Mouse (Mus musculus) C2C12 (cell line): ENCODE data around the gene Lsm10. TPM values are rescaled to one million over a fixed set of nuclear protein-coding genes. Genes with fewer than 3 reads are reported as not detected.

Experiments
- H3K27me3 ChIP-seq: one replicate; pipeline ENCODE4 v1.6.1; 2011; ENCODE audit not compliant: control insufficient read depth, insufficient read depth, insufficient read length
- H3K36me3 ChIP-seq: one replicate; pipeline ENCODE4 v1.6.1; 2011; ENCODE audit not compliant: control insufficient read depth, insufficient read depth
- H3K4me3 ChIP-seq: one replicate; pipeline ENCODE4 v1.5.1; 2011; ENCODE audit warnings: mild to moderate bottlenecking, control low read depth; ENCODE audit not compliant: poor library complexity, insufficient read depth, severe bottlenecking
- H3K79me2 ChIP-seq: one replicate; pipeline ENCODE4 v1.6.1; 2011; ENCODE audit not compliant: control insufficient read depth, insufficient read depth
- H3K79me3 ChIP-seq: one replicate; pipeline ENCODE4 v1.6.1; 2011; ENCODE audit warnings: low read depth, control low read depth
- H3ac ChIP-seq: one replicate; pipeline ENCODE3; 2011; ENCODE audit warnings: low read depth; ENCODE audit not compliant: control insufficient read depth, insufficient read length
- CEBPB ChIP-seq: IDR thresholded peaks from one replicate; pipeline ENCODE4 v1.6.1; 2011; ENCODE audit warnings: low read depth, mild to moderate bottlenecking, control low read depth, moderate library complexity
- CTCF ChIP-seq: IDR thresholded peaks from one replicate; pipeline ENCODE4 v1.5.1; 2011; ENCODE audit not compliant: control insufficient read depth, insufficient read depth, insufficient read length
- FOSL1 ChIP-seq: IDR thresholded peaks from one replicate; pipeline ENCODE4 v1.8.0; 2011; ENCODE audit warnings: mild to moderate bottlenecking, low read length; ENCODE audit not compliant: poor library complexity, insufficient read depth, severe bottlenecking
- MAX ChIP-seq: IDR thresholded peaks from one replicate; pipeline ENCODE4 v1.6.1; 2011; ENCODE audit warnings: mild to moderate bottlenecking, control low read depth
- MYOD1 ChIP-seq: IDR thresholded peaks from one replicate; pipeline ENCODE4 v1.6.1; 2011; ENCODE audit warnings: low read depth; ENCODE audit not compliant: control insufficient read depth, insufficient read length
- MYOG ChIP-seq: IDR thresholded peaks from one replicate; pipeline ENCODE4 v1.6.1; 2011; ENCODE audit not compliant: control insufficient read depth, insufficient read length; ENCODE audit errors: extremely low read depth
- USF1 ChIP-seq: IDR thresholded peaks from one replicate; pipeline ENCODE4 v1.6.1; 2011; ENCODE audit warnings: low read depth, mild to moderate bottlenecking, control low read depth, moderate library complexity
- long read RNA-seq, 2 experiments: library from polyadenylated mRNA; unstranded; transcript quantifications; one replicate each; pipeline ENCODE4 v2.0.0; 2019 to 2020
- polyA plus RNA-seq: library from polyadenylated mRNA; unstranded; fragments of >200 nt; fragmentation: generic; extraction: Trizol; gene quantifications from one replicate; pipeline ENCODE4 v1.2.1, GENCODE M21; 2012; ENCODE audit warnings: missing spikeins

Lsm10 gene
- polyA plus RNA-seq = 37.9 TPM
- long read RNA-seq, experiment 1, transcript Lsm10-201 (2 exons, 943 nt) = major isoform, 33 of 45 reads
- long read RNA-seq, experiment 1, partial matches to known transcripts = 8 of 45 reads
- long read RNA-seq, experiment 1, other reads (novel, unspliced or antisense) = 0 of 45 reads
- long read RNA-seq, experiment 2, transcript Lsm10-201 (2 exons, 943 nt) = major isoform, 6 of 11 reads
- long read RNA-seq, experiment 2, partial matches to known transcripts = 0 of 11 reads
- long read RNA-seq, experiment 2, other reads (novel, unspliced or antisense) = 2 of 11 reads

DNA sequence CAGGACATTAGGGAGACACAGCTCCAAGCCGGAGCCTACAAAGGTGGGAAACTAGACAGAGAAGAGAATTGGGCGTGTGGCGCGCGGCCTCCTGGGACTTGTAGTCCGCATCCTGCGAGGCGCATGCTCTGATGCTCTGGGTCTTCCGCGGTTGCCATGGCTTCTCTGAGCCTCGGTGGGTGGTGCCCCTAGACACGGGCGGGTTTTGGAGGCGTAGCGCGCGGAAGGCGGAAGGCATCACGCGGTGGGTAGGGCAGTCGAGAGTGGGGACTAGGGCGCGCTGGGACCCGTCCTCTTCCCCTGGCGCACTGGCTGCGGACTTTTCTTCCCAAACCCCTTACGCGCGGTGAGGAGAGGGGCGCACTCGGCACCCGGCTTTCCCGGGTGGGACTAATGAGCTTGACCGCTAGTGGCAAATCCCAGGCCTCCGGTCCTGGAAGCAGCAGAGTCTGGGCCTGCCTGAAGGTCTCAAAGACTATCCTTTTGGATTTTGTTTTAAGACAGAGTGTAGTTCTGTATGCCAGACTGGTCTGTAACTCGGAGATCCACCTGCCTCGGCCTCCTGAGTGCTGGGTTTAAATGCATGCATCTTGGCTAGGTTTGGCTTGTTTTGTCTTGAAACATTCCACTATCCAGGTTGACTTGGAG, at the start of gene Lsm10:
Gene Lsm10, plus strand, starts transcription at position 160 of the 648 bp plus-strand sequence.
- Histone ChIP-seq H3K27me3 (no peaks in the 10 kb centered on the region), H3ac (peak within 1 kb of the TSS; percentile 85), H3K79me3 (peaks cover 14% of the 10 kb centered on the region), H3K36me3 (peaks cover 17% of the 10 kb centered on the region), H3K79me2 (peaks cover 38% of the 10 kb centered on the region), H3K4me3 (peak within 1 kb of the TSS; percentile 56)
- TF ChIP-seq CEBPB = no peak
- TF ChIP-seq CTCF = no peak
- peak; percentile 55 for TF ChIP-seq MAX
- no peak for TF ChIP-seq USF1

GRCm38 (mm10) chr4:126046851-126047585, 49.4 kb upstream of the Lsm10 start, which contains the start of gene Mrps15:
Gene Mrps15, plus strand, starts transcription at chr4:126046925.
- Histone ChIP-seq H3K79me2 (peaks cover 17% of the 10 kb centered on the region), H3ac (peak within 1 kb of the TSS; percentile 88), H3K36me3 (peaks cover 13% of the 10 kb centered on the region), H3K79me3 (peaks cover 8% of the 10 kb centered on the region), H3K4me3 (peak within 1 kb of the TSS; percentile 88), H3K27me3 (no peaks in the 10 kb centered on the region)
- no peak for TF ChIP-seq MYOD1
- peak; percentile 52 for TF ChIP-seq MAX

DNA sequence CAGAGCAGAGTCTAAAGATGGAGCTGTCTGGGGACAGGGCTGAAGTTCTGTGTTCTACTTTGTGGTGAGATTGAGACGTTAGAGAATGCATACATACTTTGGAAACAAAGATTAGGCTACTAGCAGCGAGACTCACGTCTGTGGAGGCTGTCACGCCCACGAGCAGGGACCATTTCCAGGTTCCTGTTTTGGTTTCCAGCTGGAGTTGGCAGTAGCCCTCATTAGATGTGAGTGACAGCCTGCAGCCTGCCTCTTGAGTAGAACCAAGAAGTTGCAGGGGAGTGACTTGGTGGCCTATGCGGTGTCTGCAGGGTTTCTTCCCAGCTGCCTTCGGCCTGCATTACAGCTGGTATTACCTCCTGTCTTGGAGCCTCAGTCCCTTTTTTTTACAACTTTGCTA, 44.8 kb upstream of the Lsm10 start:
- H3K4me3 ChIP-seq = no peak overlapping the region
- TF ChIP-seq MYOG (no peak), FOSL1 (no peak), MAX (no peak)
- H3K79me2 ChIP-seq = peaks cover 17% of the 10 kb centered on the region
- peaks cover 42% of the 10 kb centered on the region for H3K36me3 ChIP-seq
- no peaks in the 10 kb centered on the region for H3K27me3 ChIP-seq
- H3ac ChIP-seq = no peak overlapping the region
- peaks cover 8% of the 10 kb centered on the region for H3K79me3 ChIP-seq

GRCm38 (mm10) chr4:126057207-126058133, 39.0 kb upstream of the Lsm10 start:
- Histone ChIP-seq H3K36me3 (peaks cover 25% of the 10 kb centered on the region), H3K27me3 (no peaks in the 10 kb centered on the region), H3ac (peak overlapping the region; percentile 75), H3K79me2 (no peaks in the 10 kb centered on the region), H3K79me3 (no peaks in the 10 kb centered on the region), H3K4me3 (peak overlapping the region; percentile 49)
- no peak for TF ChIP-seq MAX
- no peak for TF ChIP-seq MYOG
- no peak for TF ChIP-seq MYOD1
- no peak for TF ChIP-seq USF1
- TF ChIP-seq FOSL1 = no peak
- no peak for TF ChIP-seq CEBPB
- no peak for TF ChIP-seq CTCF

DNA sequence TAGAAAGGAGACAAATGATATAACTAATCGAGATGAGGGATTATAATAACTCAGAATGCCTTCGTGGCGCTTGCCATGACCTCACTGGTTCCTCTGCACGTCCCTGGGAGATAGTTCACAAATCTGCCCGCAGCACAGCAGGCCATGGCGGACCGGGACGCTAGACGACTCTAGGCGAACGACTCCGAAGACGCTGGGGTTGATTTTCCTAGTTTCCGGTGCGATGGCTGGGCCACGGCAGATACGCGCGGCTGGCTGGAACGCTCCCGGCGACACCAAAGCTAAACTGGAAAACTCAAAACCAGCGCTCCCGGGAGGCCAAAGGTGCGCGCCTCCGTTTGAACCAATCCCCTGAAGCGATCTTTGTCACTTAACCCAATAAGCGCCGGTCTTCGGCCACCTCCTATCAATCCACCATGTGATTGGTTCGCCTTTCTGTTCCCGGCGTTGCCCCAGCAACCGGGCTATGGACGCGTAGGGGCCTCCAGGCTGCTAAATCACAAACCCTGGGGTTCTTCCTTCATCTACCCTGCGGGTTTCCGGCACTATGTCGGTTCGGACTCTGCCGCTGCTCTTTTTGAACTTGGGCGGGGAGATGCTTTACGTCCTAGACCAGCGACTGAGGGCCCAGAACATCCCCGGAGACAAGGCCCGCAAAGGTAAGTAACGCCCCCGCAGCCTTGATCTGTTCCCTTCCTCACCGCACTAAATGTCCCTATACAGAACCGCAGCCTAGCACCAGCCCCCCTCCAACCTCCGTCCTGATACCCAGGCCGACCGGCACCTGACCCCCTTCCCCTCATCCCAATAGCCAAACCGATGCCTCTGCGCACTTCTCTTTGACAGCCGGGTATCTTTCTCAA, 38.1 kb upstream of the Lsm10 start, which contains the start of gene Oscp1:
Gene Oscp1, plus strand, starts transcription at position 432 of the 863 bp plus-strand sequence.
- no peaks in the 10 kb centered on the region for H3K79me3 ChIP-seq
- peaks cover 21% of the 10 kb centered on the region for H3K36me3 ChIP-seq
- TF ChIP-seq MYOD1 (no peak), MAX (no peak), MYOG (no peak), FOSL1 (no peak), USF1 (no peak)
- no peaks in the 10 kb centered on the region for H3K27me3 ChIP-seq
- H3K79me2 ChIP-seq = no peaks in the 10 kb centered on the region
- peak within 1 kb of the TSS; percentile 49 for H3K4me3 ChIP-seq
- peak within 1 kb of the TSS; percentile 75 for H3ac ChIP-seq
